Mouse (Mus musculus) forebrain, embryonic 16.5 days (tissue): Measurements from ENCODE around the gene Tnfrsf21. TPM values are rescaled to one million over a fixed set of nuclear protein-coding genes. Genes with fewer than 3 reads are reported as not detected.

Source experiments
- ATAC-seq: fragments of 200-750 bp; cut with Nextera tagmentation; 2 replicates; pipeline ENCODE4 v1.8.0; 2017; ENCODE audit warnings: mild to moderate bottlenecking, moderate library complexity
- H3K27ac ChIP-seq: fragments of 300-500 bp; sonication (generic); 2 replicates; pipeline ENCODE4 v1.5.1; 2014; ENCODE audit warnings: low read length, control low read depth
- H3K27me3 ChIP-seq: fragments of 300-500 bp; sonication (generic); replicated peaks from 2 replicates; pipeline ENCODE4 v1.6.1; 2014; ENCODE audit warnings: low read length; ENCODE audit not compliant: control insufficient read depth, insufficient read depth
- H3K36me3 ChIP-seq: fragments of 300-500 bp; sonication (generic); 2 replicates; pipeline ENCODE4 v1.6.1; 2014; ENCODE audit not compliant: control insufficient read depth, insufficient read depth
- H3K4me1 ChIP-seq: fragments of 300-500 bp; sonication (generic); replicated peaks from 2 replicates; pipeline ENCODE4 v1.6.1; 2014; ENCODE audit warnings: low read length; ENCODE audit not compliant: control insufficient read depth, insufficient read depth
- H3K4me2 ChIP-seq: fragments of 300-500 bp; sonication (generic); 2 replicates; pipeline ENCODE4 v1.6.1; 2014; ENCODE audit warnings: mild to moderate bottlenecking, low read length, control low read depth
- H3K4me3 ChIP-seq: fragments of 300-500 bp; sonication (generic); replicated peaks from 2 replicates; pipeline ENCODE4 v1.5.1; 2014; ENCODE audit warnings: mild to moderate bottlenecking, low read length, control low read depth
- H3K9ac ChIP-seq: fragments of 300-500 bp; sonication (generic); replicated peaks from 2 replicates; pipeline ENCODE4 v1.6.1; 2014; ENCODE audit warnings: low read depth, low read length, control low read depth
- H3K9me3 ChIP-seq: fragments of 300-500 bp; sonication (generic); 2 replicates; pipeline ENCODE4 v1.6.1; 2016; ENCODE audit warnings: low read length; ENCODE audit not compliant: control insufficient read depth
- WGBS: fragments of 180-500 bp; shearing (Covaris S2); extraction: QIAGEN DNeasy Blood & Tissue Kit; methylation state at CpG from one replicate; pipeline ENCODE4 v1.1.7; 2014; 5-methylcytosine and 5-hydroxymethylcytosine counted together
- polyA plus RNA-seq: library from polyadenylated mRNA; unstranded; fragments of >200 nt; fragmentation: Nextera tagmentation; extraction: Ambion mirVana; gene quantifications from 2 replicates; pipeline ENCODE4 v1.2.1, GENCODE M21; 2015

Gene Tnfrsf21
- polyA plus RNA-seq, 1 experiment from 2014 or later, result 67.8 TPM

GRCm38 (mm10) chr17:42989981-42990380, 26.4 kb upstream of the Tnfrsf21 start:
- Histone ChIP-seq H3K9me3 (no peaks in the 10 kb centered on the region), H3K27ac (no peak overlapping the region), H3K36me3 (no peaks in the 10 kb centered on the region), H3K4me1 (no peaks in the 10 kb centered on the region), H3K9ac (no peak overlapping the region), H3K4me2 (no peak overlapping the region), H3K4me3 (no peak overlapping the region), H3K27me3 (no peaks in the 10 kb centered on the region)
- 93% methylated on average over 4 of the region's 4 CpGs for WGBS
- no peak for ATAC-seq

GRCm38 (mm10) chr17:42991112-42991511, 25.2 kb upstream of the Tnfrsf21 start:
- Histone ChIP-seq H3K27ac (no peak overlapping the region), H3K4me2 (no peak overlapping the region), H3K4me1 (no peaks in the 10 kb centered on the region), H3K4me3 (no peak overlapping the region), H3K36me3 (no peaks in the 10 kb centered on the region), H3K9ac (no peak overlapping the region), H3K27me3 (no peaks in the 10 kb centered on the region), H3K9me3 (no peaks in the 10 kb centered on the region)
- no peak for ATAC-seq
- 55% methylated on average over 11 of the region's 11 CpGs for WGBS

- ATAC-seq, result no peak
- WGBS, result 71% methylated on average over 7 of the region's 7 CpGs
- H3K4me3 ChIP-seq, result no peak overlapping the region
Measured at GRCm38 (mm10) chr17:42999446-42999977, 16.8 kb upstream of the Tnfrsf21 start.

GRCm38 (mm10) chr17:43000598-43000997, 15.8 kb upstream of the Tnfrsf21 start:
- H3K9ac ChIP-seq, result no peak overlapping the region
- no peaks in the 10 kb centered on the region for H3K27me3 ChIP-seq
- H3K4me1 ChIP-seq, result no peaks in the 10 kb centered on the region
- H3K9me3 ChIP-seq, result no peaks in the 10 kb centered on the region
- WGBS, result 95% methylated on average over 7 of the region's 7 CpGs
- no peak overlapping the region for H3K4me3 ChIP-seq
- H3K36me3 ChIP-seq, result no peaks in the 10 kb centered on the region
- no peak for ATAC-seq
- no peak overlapping the region for H3K27ac ChIP-seq
- H3K4me2 ChIP-seq, result no peak overlapping the region

More at GRCm38 (mm10) chr17:42999446-42999977, 16.8 kb upstream of the Tnfrsf21 start:
- no peaks in the 10 kb centered on the region for H3K27me3 ChIP-seq
- no peak overlapping the region for H3K9ac ChIP-seq
- no peak overlapping the region for H3K27ac ChIP-seq
- H3K4me1 ChIP-seq, result no peaks in the 10 kb centered on the region
- no peaks in the 10 kb centered on the region for H3K9me3 ChIP-seq
- H3K4me2 ChIP-seq, result no peak overlapping the region
- H3K36me3 ChIP-seq, result no peaks in the 10 kb centered on the region

GRCm38 (mm10) chr17:43012718-43013117, 3.6 kb upstream of the Tnfrsf21 start:
- H3K36me3 ChIP-seq, result no peaks in the 10 kb centered on the region
- H3K9me3 ChIP-seq, result no peaks in the 10 kb centered on the region
- H3K4me3 ChIP-seq, result no peak overlapping the region
- WGBS, result 19% methylated on average over 6 of the region's 6 CpGs
- no peak overlapping the region for H3K9ac ChIP-seq
- no peak overlapping the region for H3K4me2 ChIP-seq
- no peaks in the 10 kb centered on the region for H3K27me3 ChIP-seq
- H3K27ac ChIP-seq, result no peak overlapping the region
- no peak for ATAC-seq
- H3K4me1 ChIP-seq, result no peaks in the 10 kb centered on the region; the same call in 1 of the 2 replicates

- H3K36me3 ChIP-seq, result 0 out of 2 replicates have a peak, but pooled peaks cover 2% of the 10 kb centered on the region
- peak overlapping the region; percentile 96 for H3K4me3 ChIP-seq
- peak overlapping the region; percentile 60 for H3K4me2 ChIP-seq
- H3K4me1 ChIP-seq, result peaks cover 11% of the 10 kb centered on the region
- H3K27ac ChIP-seq, result peak overlapping the region; percentile 96
- peak overlapping the region; percentile 99 for H3K9ac ChIP-seq
- no peaks in the 10 kb centered on the region for H3K27me3 ChIP-seq
- H3K9me3 ChIP-seq, result no peaks in the 10 kb centered on the region
- peak; percentile 28 for ATAC-seq
- WGBS, result under 1% methylated on average over 39 of the region's 40 CpGs
Measured at GRCm38 (mm10) chr17:43017341-43018052, 1.1 kb downstream of the Tnfrsf21 start.

GRCm38 (mm10) chr17:43018071-43018470, 1.7 kb downstream of the Tnfrsf21 start:
- Histone ChIP-seq H3K9ac (peak overlapping the region; percentile 99), H3K4me2 (peak overlapping the region; percentile 60), H3K27me3 (no peaks in the 10 kb centered on the region), H3K9me3 (no peaks in the 10 kb centered on the region), H3K27ac (peak overlapping the region; percentile 96), H3K4me3 (peak overlapping the region; percentile 96), H3K36me3 (0 out of 2 replicates have a peak, but pooled peaks cover 3% of the 10 kb centered on the region), H3K4me1 (peaks cover 11% of the 10 kb centered on the region)
- no peak for ATAC-seq

- peaks cover 11% of the 10 kb centered on the region for H3K4me1 ChIP-seq
- H3K9me3 ChIP-seq, result no peaks in the 10 kb centered on the region
- no peak for ATAC-seq
- H3K4me2 ChIP-seq, result no peak overlapping the region
- H3K4me3 ChIP-seq, result no peak overlapping the region
- H3K9ac ChIP-seq, result no peak overlapping the region
- no peak overlapping the region for H3K27ac ChIP-seq
- no peaks in the 10 kb centered on the region for H3K27me3 ChIP-seq
- 0 out of 2 replicates have a peak, but pooled peaks cover 3% of the 10 kb centered on the region for H3K36me3 ChIP-seq
- 94% methylated on average over 9 of the region's 9 CpGs for WGBS
Measured at GRCm38 (mm10) chr17:43019660-43020059, 3.3 kb downstream of the Tnfrsf21 start.

- no peak overlapping the region for H3K27ac ChIP-seq
- ATAC-seq, result no peak
- 93% methylated on average over 5 of the region's 5 CpGs for WGBS
Measured at GRCm38 (mm10) chr17:43021017-43021416, 4.7 kb downstream of the Tnfrsf21 start.

More at GRCm38 (mm10) chr17:43021017-43021416, 4.7 kb downstream of the Tnfrsf21 start:
- H3K4me1 ChIP-seq, result peaks cover 11% of the 10 kb centered on the region
- no peak overlapping the region for H3K4me3 ChIP-seq
- no peak overlapping the region for H3K4me2 ChIP-seq
- H3K9me3 ChIP-seq, result no peaks in the 10 kb centered on the region
- no peak overlapping the region for H3K9ac ChIP-seq
- H3K36me3 ChIP-seq, result 0 out of 2 replicates have a peak, but pooled peaks cover 3% of the 10 kb centered on the region
- no peaks in the 10 kb centered on the region for H3K27me3 ChIP-seq
